Mouse (Mus musculus): ENCODE data around the gene Fap.

DNA sequence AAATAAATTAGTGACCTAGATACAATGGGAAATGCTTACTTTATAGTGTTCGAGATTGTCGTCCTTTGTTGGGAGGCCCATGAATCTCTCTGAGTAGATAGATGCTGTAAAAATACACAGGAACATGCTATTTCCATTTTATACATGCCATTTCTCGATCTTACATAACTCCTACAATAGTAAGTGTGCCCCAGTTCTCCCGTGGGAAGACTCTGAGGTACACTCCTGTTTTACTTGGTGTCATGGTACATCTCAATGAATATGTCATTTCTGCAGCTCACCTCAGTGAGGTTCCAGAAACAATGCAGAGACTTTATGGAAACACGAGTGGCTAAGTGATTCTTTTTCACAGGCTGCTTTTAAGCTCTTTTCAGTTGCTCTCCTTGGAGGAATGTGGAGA, 70.5 kb downstream of the Fap start:
- TF ChIP-seq ZC3H11A (IDR thresholded peaks at IDR 0.05; ENCODE audit: borderline replicate concordance, low read depth, low read length) (no peak), HCFC1 (IDR thresholded peaks at IDR 0.05; ENCODE audit: borderline replicate concordance, insufficient read depth, low read length) (no peak), ZNF384 (IDR thresholded peaks at IDR 0.05; ENCODE audit: low read depth, low read length) (no peak), CHD2 (IDR thresholded peaks at IDR 0.05; ENCODE audit: low read depth, low read length) (no peak), MAFK (IDR thresholded peaks at IDR 0.05; ENCODE audit: insufficient read depth, low read depth, low read length) (no peak)
